Mouse (Mus musculus) colon, adult 2 months (tissue): ENCODE measurements around the gene Vmn2r91. TPM values are rescaled to one million over a fixed set of nuclear protein-coding genes. Genes with fewer than 3 reads are reported as not detected.

Experiments used
- polyA plus RNA-seq: library from polyadenylated mRNA; depleted of rRNA; stranded (reverse); fragments of >200 nt; gene quantifications from 2 replicates; pipeline ENCODE4 v1.2.3, GENCODE M21; 2012; rRNA removed

Gene Vmn2r91
- polyA plus RNA-seq = not detected in 2 replicates

DNA sequence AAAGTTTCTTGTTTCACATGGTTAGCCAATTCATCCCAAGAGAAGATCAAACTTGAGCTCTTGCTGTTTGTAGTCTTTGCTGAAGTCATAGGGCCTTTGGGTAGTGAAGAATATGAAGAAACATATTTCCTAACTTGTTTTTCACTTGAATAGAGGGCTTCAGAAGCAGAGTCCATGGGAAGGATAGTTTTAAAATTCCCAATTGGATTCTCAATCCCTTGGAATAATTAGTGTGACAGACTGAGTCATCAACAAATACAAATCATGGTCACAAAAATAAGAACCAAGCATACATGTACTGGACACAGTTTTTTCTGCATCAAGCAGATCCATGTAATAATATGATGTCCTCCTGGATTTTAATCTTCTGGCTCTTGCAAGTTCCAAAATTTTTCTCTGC is at the start of gene Vmn2r91:
TSS of gene Vmn2r91 (plus strand) at position 301 of the 400 bp plus-strand sequence.

DNA sequence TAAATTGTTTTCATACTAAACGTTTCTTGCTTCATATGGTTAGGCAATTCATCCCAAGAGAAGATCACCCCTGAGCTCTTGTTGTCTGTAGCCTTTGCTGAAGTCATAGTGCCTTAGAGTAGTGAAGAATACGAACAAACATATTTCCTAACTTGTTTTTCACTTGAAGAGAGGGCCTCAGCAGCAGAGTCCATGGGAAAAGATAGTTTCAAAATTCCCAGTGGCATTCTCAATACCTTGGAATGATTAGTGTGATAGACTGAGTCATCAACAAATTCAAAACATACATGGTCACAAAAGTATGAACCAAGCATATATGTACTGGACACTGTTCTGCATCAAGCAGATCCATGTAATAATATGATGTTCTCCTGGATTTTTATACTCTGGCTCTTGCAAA is 35.7 kb upstream of the Vmn2r91 start, which contains the start of gene Vmn2r124:
TSS of gene Vmn2r124 (plus strand) at position 301 of the 400 bp plus-strand sequence.

DNA sequence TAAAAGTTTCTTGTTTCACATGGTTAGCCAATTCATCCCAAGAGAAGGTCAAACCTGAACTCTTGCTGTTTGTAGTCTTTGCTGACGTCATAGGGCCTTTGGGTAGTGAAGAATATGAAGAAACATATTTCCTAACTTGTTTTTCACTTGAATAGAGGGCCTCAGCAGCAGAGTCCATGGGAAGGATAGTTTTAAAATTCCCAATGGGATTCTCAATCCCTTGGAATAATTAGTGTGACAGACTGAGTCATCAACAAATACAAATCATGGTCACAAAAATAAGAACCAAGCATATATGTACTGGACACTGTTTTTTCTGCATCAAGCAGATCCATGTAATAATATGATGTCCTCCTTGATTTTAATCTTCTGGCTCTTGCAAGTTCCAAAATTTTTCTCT is 66.8 kb downstream of the Vmn2r91 start, which contains the start of gene Vmn2r92:
TSS of gene Vmn2r92 (plus strand) at position 301 of the 400 bp plus-strand sequence.

Other genes starting within 250 kb of the Vmn2r91 start
- gene Has1, start 229.8 kb upstream of the Vmn2r91 start, polyA plus RNA-seq = 0.45 and 0.58 TPM in 2 replicates
- 0.14 and 0.19 TPM in 2 replicates for gene Fpr1, start 201.1 kb upstream of the Vmn2r91 start, polyA plus RNA-seq
- 0.14 and 0.16 TPM in 2 replicates for gene Fpr2, start 197.2 kb upstream of the Vmn2r91 start, polyA plus RNA-seq
- not detected in 2 replicates for gene Fpr3, start 197.2 kb upstream of the Vmn2r91 start, polyA plus RNA-seq
- gene Fpr-rs4, start 63.3 kb upstream of the Vmn2r91 start, polyA plus RNA-seq = not detected in 2 replicates
- not detected in 2 replicates for gene Vmn2r124, start 35.6 kb upstream of the Vmn2r91 start, polyA plus RNA-seq
- not detected in 2 replicates for gene Vmn2r92, start 66.9 kb downstream of the Vmn2r91 start, polyA plus RNA-seq
- gene Vmn2r94, start 192.7 kb downstream of the Vmn2r91 start, polyA plus RNA-seq = not detected in 2 replicates
- gene Vmn2r93, start 213.1 kb downstream of the Vmn2r91 start, polyA plus RNA-seq = not detected in 2 replicates